Mouse (Mus musculus): ENCODE measurements at regions not wholly inside any gene's neighbourhood (a gene's known extent, or its start where the extent isn't known, plus 50 kb on each side); places are given as distances from the start of the nearest gene placed in this dataset.

DNA sequence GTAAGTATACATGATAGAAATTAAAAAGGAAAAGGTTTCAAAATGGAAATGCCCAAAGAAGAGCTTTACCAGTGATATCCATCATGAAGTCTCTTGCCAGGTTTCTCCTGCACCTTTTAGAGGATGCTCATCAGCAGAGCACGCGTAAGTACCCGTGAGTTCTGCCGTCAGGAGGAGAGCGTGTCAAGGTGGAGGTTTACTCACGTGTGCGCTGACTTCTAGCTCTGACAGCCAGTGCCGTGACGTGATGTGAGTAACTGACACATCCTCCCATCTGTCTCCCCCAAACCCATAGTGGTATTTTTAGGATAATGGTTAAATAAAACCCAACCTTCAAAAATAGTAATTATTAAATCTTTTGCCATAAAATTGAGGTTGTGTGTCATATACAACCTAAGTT lies 55.3 kb downstream of the Adra2a start:
- no peaks in the 10 kb centered on the region for H3K9me3 ChIP-seq (ENCODE audit: control insufficient read depth, low read length)
- no peak overlapping the region for H3K9ac ChIP-seq (replicated peaks; ENCODE audit: low read length)
- DNase-seq (no peak), ATAC-seq (ENCODE audit: low FRiP score, low TSS enrichment) (no peak)
- H3K36me3 ChIP-seq (ENCODE audit: control insufficient read depth, insufficient read depth, low read length) = no peaks in the 10 kb centered on the region
- WGBS = 94% methylated on average over 9 of the region's 9 CpGs
- H3K4me2 ChIP-seq (ENCODE audit: low read length) = no peak overlapping the region
- H3K27ac ChIP-seq (replicated peaks; ENCODE audit: low read depth, low read length) = no peak overlapping the region
- H3K4me1 ChIP-seq (ENCODE audit: control insufficient read depth, insufficient read depth, low read length) = 0 out of 2 replicates have a peak, but pooled peaks cover 6% of the 10 kb centered on the region
- H3K27me3 ChIP-seq (ENCODE audit: control insufficient read depth, insufficient read depth, low read length) = no peaks in the 10 kb centered on the region
- H3K4me3 ChIP-seq (replicated peaks; ENCODE audit: low read depth, low read length) = no peak overlapping the region

DNA sequence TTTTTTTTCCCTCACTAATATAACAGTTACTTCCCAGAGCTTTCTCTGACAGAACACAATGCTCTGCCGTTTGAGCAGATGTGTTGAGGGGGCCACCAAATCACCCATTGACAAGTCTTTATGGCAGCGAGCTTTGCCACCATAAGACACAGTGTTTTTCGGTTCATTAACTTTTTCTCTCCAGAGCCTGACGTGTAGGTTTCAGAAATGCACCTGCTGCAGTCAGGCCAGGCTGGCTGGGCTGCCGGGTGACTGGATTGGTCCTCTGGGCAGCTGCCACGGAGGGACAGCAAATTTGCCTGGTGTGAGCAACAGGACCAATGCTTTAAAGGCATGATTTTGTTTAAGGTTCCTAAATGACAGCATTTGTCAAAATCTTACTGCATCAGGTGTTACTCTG lies 55.8 kb downstream of the Adra2a start:
- Histone ChIP-seq H3K36me3 (ENCODE audit: control insufficient read depth, insufficient read depth, low read length) (no peaks in the 10 kb centered on the region), H3K4me1 (ENCODE audit: control insufficient read depth, insufficient read depth, low read length) (0 out of 2 replicates have a peak, but pooled peaks cover 2% of the 10 kb centered on the region), H3K4me3 (replicated peaks; ENCODE audit: low read depth, low read length) (no peak overlapping the region), H3K9ac (replicated peaks; ENCODE audit: low read length) (no peak overlapping the region), H3K27ac (replicated peaks; ENCODE audit: low read depth, low read length) (no peak overlapping the region), H3K27me3 (ENCODE audit: control insufficient read depth, insufficient read depth, low read length) (no peaks in the 10 kb centered on the region), H3K9me3 (ENCODE audit: control insufficient read depth, low read length) (no peaks in the 10 kb centered on the region), H3K4me2 (ENCODE audit: low read length) (no peak overlapping the region)
- WGBS = 58% methylated on average over 6 of the region's 6 CpGs
- DNase-seq (no peak), ATAC-seq (ENCODE audit: low FRiP score, low TSS enrichment) (no peak)

DNA sequence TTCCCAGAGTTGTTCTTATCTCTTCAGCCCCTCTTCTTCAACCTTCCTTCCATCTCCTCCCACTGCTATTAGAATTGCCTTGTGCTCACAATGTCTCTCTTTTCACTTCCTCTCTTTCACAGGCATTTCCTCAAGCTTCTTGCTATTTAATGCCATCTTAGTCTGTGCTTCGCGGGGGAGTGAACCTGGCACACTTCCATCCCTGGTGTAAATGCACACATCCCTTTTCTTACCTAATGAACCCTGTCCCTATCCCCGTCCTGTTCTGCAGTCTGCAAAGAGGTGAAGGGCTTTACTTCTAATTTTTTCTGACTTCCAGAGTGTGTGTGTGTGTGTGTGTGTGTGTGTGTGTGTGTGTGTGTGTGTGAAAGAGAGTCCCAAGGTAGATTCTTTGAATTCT lies 62.6 kb downstream of the Adra2a start:
- no peaks in the 10 kb centered on the region for H3K36me3 ChIP-seq (ENCODE audit: control insufficient read depth, insufficient read depth, low read length)
- H3K9me3 ChIP-seq (ENCODE audit: control insufficient read depth, low read length) = no peaks in the 10 kb centered on the region
- 69% methylated on average over 3 of the region's 3 CpGs for WGBS
- no peak overlapping the region for H3K9ac ChIP-seq (replicated peaks; ENCODE audit: low read length)
- H3K27ac ChIP-seq (replicated peaks; ENCODE audit: low read depth, low read length) = no peak overlapping the region
- no peaks in the 10 kb centered on the region for H3K27me3 ChIP-seq (ENCODE audit: control insufficient read depth, insufficient read depth, low read length)
- ATAC-seq (ENCODE audit: low FRiP score, low TSS enrichment) = no peak
- 0 out of 2 replicates have a peak, but pooled peaks cover 3% of the 10 kb centered on the region for H3K4me1 ChIP-seq (ENCODE audit: control insufficient read depth, insufficient read depth, low read length)
- no peak for DNase-seq
- H3K4me2 ChIP-seq (ENCODE audit: low read length) = no peak overlapping the region
- H3K4me3 ChIP-seq (replicated peaks; ENCODE audit: low read depth, low read length) = no peak overlapping the region

DNA sequence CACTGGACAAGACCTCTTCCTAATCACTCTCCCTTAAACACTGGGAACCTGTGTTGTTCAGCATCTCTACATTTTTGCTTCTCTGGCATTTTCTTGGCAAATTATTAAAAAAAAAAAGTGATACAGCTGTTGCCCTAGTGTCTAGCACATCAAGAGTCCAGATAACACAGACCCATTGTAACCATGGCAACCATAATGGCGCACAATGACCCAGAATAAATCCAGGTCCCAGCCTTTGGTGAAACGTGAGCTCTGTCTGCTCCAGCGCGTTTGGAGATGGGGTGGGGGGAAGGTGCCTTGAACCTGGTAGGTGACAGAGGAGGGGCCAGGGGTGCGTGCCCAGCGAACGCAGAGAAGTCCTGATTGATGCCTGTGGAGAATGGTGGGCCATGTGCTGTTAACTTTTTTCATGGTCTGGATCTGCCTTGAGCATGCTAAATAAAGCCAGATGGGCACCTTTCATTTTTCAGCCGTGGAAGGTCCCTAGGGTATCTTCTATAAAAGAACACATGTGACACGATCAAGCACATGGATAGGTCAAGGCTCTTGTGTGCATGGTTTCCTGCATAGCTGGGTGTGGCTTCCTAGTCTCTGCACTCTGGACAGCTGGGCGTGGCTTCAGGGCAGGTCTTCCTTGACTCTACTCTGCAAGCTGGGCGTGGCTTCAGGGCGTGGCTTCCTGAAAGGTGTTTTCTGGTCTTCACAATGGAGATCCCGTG lies 63.3 kb downstream of the Adra2a start:
- Histone ChIP-seq H3K36me3 (ENCODE audit: control insufficient read depth, insufficient read depth, low read length) (no peaks in the 10 kb centered on the region), H3K27me3 (ENCODE audit: control insufficient read depth, insufficient read depth, low read length) (no peaks in the 10 kb centered on the region), H3K4me2 (ENCODE audit: low read length) (no peak overlapping the region), H3K27ac (replicated peaks; ENCODE audit: low read depth, low read length) (no peak overlapping the region), H3K9me3 (ENCODE audit: control insufficient read depth, low read length) (no peaks in the 10 kb centered on the region), H3K4me1 (ENCODE audit: control insufficient read depth, insufficient read depth, low read length) (0 out of 2 replicates have a peak, but pooled peaks cover 3% of the 10 kb centered on the region), H3K9ac (replicated peaks; ENCODE audit: low read length) (no peak overlapping the region), H3K4me3 (replicated peaks; ENCODE audit: low read depth, low read length) (no peak overlapping the region)
- 46% methylated on average over 13 of the region's 13 CpGs for WGBS
- DNase-seq = peak; percentile 57
- no peak for ATAC-seq (ENCODE audit: low FRiP score, low TSS enrichment)

DNA sequence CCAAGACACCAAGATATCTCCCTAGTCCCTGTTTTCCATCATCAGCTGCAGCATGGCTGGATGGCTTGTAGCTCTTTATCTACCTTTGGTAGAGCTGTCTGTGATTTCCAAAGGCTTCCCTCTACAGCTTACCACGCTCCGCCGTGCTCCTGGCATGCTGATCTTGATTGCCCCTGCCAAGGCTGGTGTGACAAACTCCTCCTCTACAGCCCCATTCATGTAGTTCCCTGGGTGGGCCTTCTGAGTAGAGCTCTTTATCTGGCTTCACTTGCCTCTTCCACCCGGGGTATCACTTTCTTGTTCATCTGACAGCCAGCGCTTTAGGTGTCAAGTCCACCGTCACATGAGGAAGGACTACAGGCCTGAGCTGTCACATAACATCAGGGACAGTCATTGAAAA lies 66.1 kb downstream of the Adra2a start:
- Histone ChIP-seq H3K4me2 (ENCODE audit: low read length) (no peak overlapping the region), H3K27ac (replicated peaks; ENCODE audit: low read depth, low read length) (no peak overlapping the region), H3K36me3 (ENCODE audit: control insufficient read depth, insufficient read depth, low read length) (no peaks in the 10 kb centered on the region), H3K27me3 (ENCODE audit: control insufficient read depth, insufficient read depth, low read length) (no peaks in the 10 kb centered on the region), H3K4me3 (replicated peaks; ENCODE audit: low read depth, low read length) (no peak overlapping the region), H3K9ac (replicated peaks; ENCODE audit: low read length) (no peak overlapping the region), H3K4me1 (ENCODE audit: control insufficient read depth, insufficient read depth, low read length) (0 out of 2 replicates have a peak, but pooled peaks cover 7% of the 10 kb centered on the region), H3K9me3 (ENCODE audit: control insufficient read depth, low read length) (no peaks in the 10 kb centered on the region)
- DNase-seq (no peak), ATAC-seq (ENCODE audit: low FRiP score, low TSS enrichment) (no peak)
- WGBS = 79% methylated on average over 6 of the region's 6 CpGs

DNA sequence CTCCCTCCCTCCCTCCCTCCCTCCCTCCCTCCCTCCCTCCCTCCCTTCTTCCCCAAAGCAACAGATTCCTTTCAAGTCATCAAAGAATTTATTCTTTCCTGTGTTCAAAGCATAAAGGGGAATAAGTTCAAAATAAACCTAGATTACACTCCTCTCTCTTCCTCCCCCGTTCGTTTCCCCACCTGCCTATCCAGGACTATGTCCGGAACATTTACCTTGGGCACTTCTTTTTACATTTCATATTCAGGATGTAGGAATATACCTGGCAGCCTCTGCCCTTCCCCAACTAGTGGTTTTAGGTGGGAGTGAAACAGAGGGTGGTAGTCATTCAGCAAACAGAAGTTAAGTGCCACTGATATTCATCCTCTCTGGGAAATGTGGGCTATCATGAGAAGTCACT lies 68.7 kb downstream of the Adra2a start:
- DNase-seq (no peak), ATAC-seq (ENCODE audit: low FRiP score, low TSS enrichment) (no peak)
- H3K4me2 ChIP-seq (ENCODE audit: low read length) = no peak overlapping the region
- 81% methylated on average over 3 of the region's 3 CpGs for WGBS
- no peaks in the 10 kb centered on the region for H3K27me3 ChIP-seq (ENCODE audit: control insufficient read depth, insufficient read depth, low read length)
- no peak overlapping the region for H3K9ac ChIP-seq (replicated peaks; ENCODE audit: low read length)
- no peak overlapping the region for H3K27ac ChIP-seq (replicated peaks; ENCODE audit: low read depth, low read length)
- no peak overlapping the region for H3K4me3 ChIP-seq (replicated peaks; ENCODE audit: low read depth, low read length)
- H3K9me3 ChIP-seq (ENCODE audit: control insufficient read depth, low read length) = no peaks in the 10 kb centered on the region
- H3K36me3 ChIP-seq (ENCODE audit: control insufficient read depth, insufficient read depth, low read length) = no peaks in the 10 kb centered on the region
- H3K4me1 ChIP-seq (ENCODE audit: control insufficient read depth, insufficient read depth, low read length) = peaks cover 7% of the 10 kb centered on the region; the same call in 1 of the 2 replicates

DNA sequence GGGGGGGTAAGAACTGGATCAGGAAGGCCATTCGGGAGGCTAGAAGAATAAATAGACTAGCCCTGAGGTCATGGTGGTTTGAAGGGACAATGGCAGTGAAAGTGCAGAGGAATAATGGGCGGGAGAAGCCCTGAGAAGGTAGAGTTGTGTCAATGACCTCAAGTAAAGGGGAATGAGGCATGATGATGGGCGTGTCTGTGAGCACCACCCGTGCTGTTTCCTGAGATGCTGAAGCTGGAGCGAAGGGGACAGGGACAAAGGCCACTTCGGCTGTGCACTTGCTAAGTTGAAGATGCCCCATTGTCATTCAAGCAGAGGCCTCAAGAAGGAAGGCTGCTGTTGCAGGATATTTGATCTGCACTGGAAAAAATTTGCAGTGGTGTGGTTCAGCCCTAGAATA lies 69.5 kb downstream of the Adra2a start:
- Histone ChIP-seq H3K36me3 (ENCODE audit: control insufficient read depth, insufficient read depth, low read length) (no peaks in the 10 kb centered on the region), H3K9ac (replicated peaks; ENCODE audit: low read length) (no peak overlapping the region), H3K27ac (replicated peaks; ENCODE audit: low read depth, low read length) (no peak overlapping the region), H3K4me1 (ENCODE audit: control insufficient read depth, insufficient read depth, low read length) (peaks cover 7% of the 10 kb centered on the region; the same call in 1 of the 2 replicates), H3K4me3 (replicated peaks; ENCODE audit: low read depth, low read length) (no peak overlapping the region), H3K9me3 (ENCODE audit: control insufficient read depth, low read length) (no peaks in the 10 kb centered on the region), H3K27me3 (ENCODE audit: control insufficient read depth, insufficient read depth, low read length) (no peaks in the 10 kb centered on the region), H3K4me2 (ENCODE audit: low read length) (no peak overlapping the region)
- DNase-seq (no peak), ATAC-seq (ENCODE audit: low FRiP score, low TSS enrichment) (no peak)
- WGBS = 62% methylated on average over 6 of the region's 6 CpGs

DNA sequence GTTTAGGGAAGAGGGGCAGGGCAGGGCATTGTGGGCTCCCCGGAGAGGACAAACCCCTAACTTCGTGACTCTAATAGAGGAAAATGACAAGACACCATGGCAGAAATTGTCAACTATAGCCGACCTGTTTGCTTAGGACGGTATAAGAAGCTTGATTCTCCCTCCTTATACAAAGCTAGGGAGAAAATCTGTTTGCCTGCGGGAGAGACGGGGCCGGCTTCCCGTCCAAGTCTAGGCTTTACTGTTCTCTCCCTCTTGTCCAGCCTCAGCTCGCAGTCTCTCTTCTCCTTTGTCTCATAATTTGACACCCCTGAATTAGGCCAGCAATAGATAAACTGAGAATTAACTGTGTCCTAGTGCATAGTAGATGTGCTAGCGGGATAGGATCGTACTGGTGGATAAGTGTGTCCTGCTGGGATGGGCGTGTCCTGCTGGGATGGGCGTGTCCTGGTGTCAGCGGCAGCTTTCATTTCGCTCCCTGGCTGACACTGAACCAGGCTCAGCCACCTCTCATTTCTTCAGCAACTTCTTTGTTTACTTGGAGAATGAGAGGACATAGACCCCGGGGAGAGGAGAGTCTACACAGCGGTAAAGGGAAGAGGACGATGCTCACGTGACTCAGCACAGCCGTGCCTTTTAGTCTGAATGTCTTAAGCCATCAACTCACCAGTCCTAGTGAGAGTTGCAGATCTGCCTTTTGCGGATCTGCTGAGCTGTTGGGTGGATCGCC lies 70.8 kb downstream of the Adra2a start:
- ATAC-seq (ENCODE audit: low FRiP score, low TSS enrichment) (peak; percentile 66; the same call in 1 of the 2 replicates), DNase-seq (peak; percentile 72)
- Histone ChIP-seq H3K9ac (replicated peaks; ENCODE audit: low read length) (peak overlapping the region; percentile 47), H3K27me3 (ENCODE audit: control insufficient read depth, insufficient read depth, low read length) (no peaks in the 10 kb centered on the region), H3K4me2 (ENCODE audit: low read length) (peak overlapping the region; percentile 69), H3K9me3 (ENCODE audit: control insufficient read depth, low read length) (no peaks in the 10 kb centered on the region), H3K27ac (replicated peaks; ENCODE audit: low read depth, low read length) (no peak overlapping the region), H3K4me3 (replicated peaks; ENCODE audit: low read depth, low read length) (peak overlapping the region; percentile 45), H3K4me1 (ENCODE audit: control insufficient read depth, insufficient read depth, low read length) (peaks cover 7% of the 10 kb centered on the region; the same call in 1 of the 2 replicates), H3K36me3 (ENCODE audit: control insufficient read depth, insufficient read depth, low read length) (no peaks in the 10 kb centered on the region)
- 7% methylated on average over 22 of the region's 22 CpGs for WGBS

All from midbrain, embryonic 14.5 days (tissue).